Mouse (Mus musculus): Measurements from ENCODE around the gene Wdr4. TPM values are rescaled to one million over a fixed set of nuclear protein-coding genes. Genes with fewer than 3 reads are reported as not detected.
"Not testable (repeated sequence)": the region's sequence is repeated elsewhere in the genome, so short reads cannot be mapped to it uniquely, and the experiment has no call there.

Gene Wdr4
- polyA plus RNA-seq, 1 experiment: 28.3 TPM

DNA sequence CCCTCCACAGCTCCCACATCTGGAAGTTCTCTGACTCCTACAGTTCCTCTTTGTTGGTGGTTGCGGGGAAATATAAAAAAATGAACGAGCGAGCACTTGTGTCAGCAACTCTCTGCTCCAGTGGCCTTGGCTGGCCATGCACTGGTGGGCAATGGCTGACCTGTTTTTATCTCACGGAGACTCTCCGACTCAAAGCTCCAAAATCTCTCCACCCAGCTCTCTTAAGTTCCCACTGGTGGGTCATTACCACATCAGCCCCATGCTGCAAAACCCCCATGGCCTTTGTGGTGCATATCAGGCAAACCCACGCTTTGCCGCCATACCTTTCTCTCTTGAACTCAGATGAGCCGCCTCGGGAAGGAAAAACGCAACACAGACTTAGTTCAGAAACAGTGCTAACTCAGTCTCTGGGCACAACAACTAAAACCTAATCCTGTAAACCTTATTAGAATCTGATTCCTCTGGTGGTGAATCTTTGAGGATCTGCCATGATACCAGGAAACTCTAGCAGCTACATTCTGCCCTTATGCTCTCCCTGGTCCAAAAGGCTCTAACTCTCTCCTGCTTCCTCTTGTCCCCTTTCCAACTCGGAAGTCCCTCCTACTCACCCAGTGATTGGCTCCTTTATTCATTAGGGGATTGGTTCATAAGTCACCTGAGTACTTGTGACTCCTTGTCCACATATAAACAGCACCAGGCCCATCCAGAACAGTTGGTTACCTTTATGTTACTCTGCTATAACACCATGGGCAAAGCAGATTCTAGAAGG lies 39.4 kb upstream of the Wdr4 start:
- no peaks in the 10 kb centered on the region for H3K27me3 ChIP-seq (replicated peaks; ENCODE audit: control insufficient read depth, insufficient read depth, low read length)
- H3K36me3 ChIP-seq (ENCODE audit: control insufficient read depth, insufficient read depth, low read length): no peaks in the 10 kb centered on the region
- H3K27ac ChIP-seq (ENCODE audit: insufficient read depth, low read depth, low read length): no peak overlapping the region
- H3K4me1 ChIP-seq (ENCODE audit: control insufficient read depth, insufficient read depth, low read length): peaks cover 5% of the 10 kb centered on the region
- 70% methylated on average over 11 of the region's 11 CpGs for WGBS
- no peak overlapping the region for H3K4me3 ChIP-seq (ENCODE audit: insufficient read depth, low read depth, low read length)
- DNase-seq: no peak
- no peak for TF ChIP-seq POLR2A (IDR thresholded peaks at IDR 0.05; ENCODE audit: low read depth, low read length)
- no peak for TF ChIP-seq CTCF (conservative IDR thresholded peaks at IDR 0.05; ENCODE audit: insufficient read depth, insufficient read length, low read depth, low read length)

DNA sequence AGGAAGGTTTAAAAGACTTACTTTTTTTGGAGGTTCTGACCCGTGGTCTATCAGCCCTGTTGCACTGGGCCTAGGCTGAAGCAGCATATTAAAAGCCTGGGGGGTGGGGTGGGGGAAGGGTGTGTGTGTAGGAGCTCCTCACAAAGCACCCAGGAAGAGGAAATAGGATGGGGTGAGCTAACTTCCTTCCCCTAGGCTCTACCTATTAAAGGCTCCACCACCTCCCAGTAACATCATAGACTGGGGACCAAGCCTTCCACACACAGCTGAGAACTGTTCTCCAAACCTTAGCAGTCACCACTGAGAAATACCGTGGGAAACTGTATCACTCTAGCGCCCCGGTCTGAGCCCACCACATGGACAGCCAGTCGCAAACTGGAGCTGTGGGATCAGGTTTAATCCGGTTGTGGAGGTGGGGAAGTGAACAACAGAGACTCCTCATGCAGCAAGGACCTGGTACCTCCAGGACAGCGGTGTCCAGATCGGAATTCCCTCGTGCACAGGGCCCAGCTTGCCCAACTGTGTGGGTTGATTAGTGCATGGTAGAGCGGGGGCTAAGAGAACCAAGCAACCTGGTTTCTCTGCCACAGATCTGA lies 38.3 kb upstream of the Wdr4 start:
- Histone ChIP-seq H3K36me3 (ENCODE audit: control insufficient read depth, insufficient read depth, low read length) (no peaks in the 10 kb centered on the region), H3K27me3 (replicated peaks; ENCODE audit: control insufficient read depth, insufficient read depth, low read length) (no peaks in the 10 kb centered on the region), H3K4me3 (ENCODE audit: insufficient read depth, low read depth, low read length) (peak overlapping the region; percentile 44; the same call in 1 of the 2 replicates), H3K4me1 (ENCODE audit: control insufficient read depth, insufficient read depth, low read length) (no peaks in the 10 kb centered on the region), H3K27ac (ENCODE audit: insufficient read depth, low read depth, low read length) (no peak overlapping the region)
- no peak for DNase-seq
- 65% methylated on average over 10 of the region's 10 CpGs for WGBS
- TF ChIP-seq POLR2A (IDR thresholded peaks at IDR 0.05; ENCODE audit: low read depth, low read length): no peak
- TF ChIP-seq CTCF (conservative IDR thresholded peaks at IDR 0.05; ENCODE audit: insufficient read depth, insufficient read length, low read depth, low read length): no peak

DNA sequence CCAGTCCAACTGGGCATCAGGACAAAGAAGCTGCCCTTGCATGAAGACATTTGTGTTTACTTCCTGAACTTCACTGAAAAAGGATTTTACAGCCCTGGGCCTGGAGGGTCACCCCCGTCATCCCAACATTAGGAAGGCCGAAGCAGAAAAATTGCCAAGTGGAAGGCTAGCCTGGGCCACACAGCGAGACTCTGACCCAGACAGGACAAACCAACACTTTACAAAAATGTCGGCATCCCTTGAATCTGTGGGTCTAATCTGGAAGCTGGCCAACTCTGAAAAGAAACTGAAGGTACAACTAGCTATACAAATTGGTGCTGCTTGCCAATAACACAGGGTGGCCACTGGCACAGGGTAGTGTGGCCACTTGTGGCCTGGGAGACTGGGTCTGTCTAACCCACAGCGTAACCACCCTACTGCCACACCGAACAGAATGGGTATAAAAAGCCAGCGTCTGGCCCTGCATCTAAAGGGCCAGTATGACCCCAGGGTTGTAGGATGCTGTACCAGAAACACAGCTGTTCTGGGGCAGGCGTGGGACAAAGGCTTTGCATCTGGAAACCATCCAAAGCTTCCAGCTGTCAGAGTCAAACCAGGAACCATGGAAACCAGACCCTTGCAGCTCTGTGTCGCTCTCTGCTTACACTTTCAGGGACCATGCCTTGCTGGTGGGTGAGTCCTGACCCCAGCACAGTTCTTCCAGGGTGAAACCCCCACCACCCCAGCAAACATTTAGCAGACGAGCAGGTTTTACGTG lies 37.5 kb upstream of the Wdr4 start:
- TF ChIP-seq CTCF (conservative IDR thresholded peaks at IDR 0.05; ENCODE audit: insufficient read depth, insufficient read length, low read depth, low read length) (no peak), POLR2A (IDR thresholded peaks at IDR 0.05; ENCODE audit: low read depth, low read length) (no peak)
- Histone ChIP-seq H3K4me3 (ENCODE audit: insufficient read depth, low read depth, low read length) (peak overlapping the region; percentile 44; the same call in 1 of the 2 replicates), H3K4me1 (ENCODE audit: control insufficient read depth, insufficient read depth, low read length) (no peaks in the 10 kb centered on the region), H3K27me3 (replicated peaks; ENCODE audit: control insufficient read depth, insufficient read depth, low read length) (no peaks in the 10 kb centered on the region), H3K27ac (ENCODE audit: insufficient read depth, low read depth, low read length) (no peak overlapping the region), H3K36me3 (ENCODE audit: control insufficient read depth, insufficient read depth, low read length) (no peaks in the 10 kb centered on the region)
- 63% methylated on average over 11 of the region's 11 CpGs for WGBS
- DNase-seq: peak; percentile 44

DNA sequence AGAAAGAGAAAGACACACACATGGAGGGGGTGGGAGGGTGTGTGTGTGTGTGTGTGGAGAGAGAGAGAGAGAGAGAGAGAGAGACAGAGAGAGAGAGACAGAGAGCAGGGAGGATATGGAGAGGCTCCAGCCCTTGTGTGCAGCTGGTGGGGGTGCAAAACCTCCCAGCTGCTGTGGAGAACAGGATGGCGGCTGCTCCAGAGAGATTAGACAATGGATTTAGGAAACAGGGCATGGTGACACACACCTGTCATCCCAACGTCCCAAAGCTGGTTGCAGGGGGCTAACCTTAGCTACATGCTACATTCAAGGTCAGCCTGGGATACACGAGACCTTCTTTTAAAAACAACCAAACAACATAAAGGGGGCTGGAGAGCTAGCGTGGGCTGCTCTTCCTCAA lies 36.5 kb upstream of the Wdr4 start:
- no peak for DNase-seq
- no peaks in the 10 kb centered on the region for H3K4me1 ChIP-seq (ENCODE audit: control insufficient read depth, insufficient read depth, low read length)
- H3K36me3 ChIP-seq (ENCODE audit: control insufficient read depth, insufficient read depth, low read length): no peaks in the 10 kb centered on the region
- TF ChIP-seq CTCF (conservative IDR thresholded peaks at IDR 0.05; ENCODE audit: insufficient read depth, insufficient read length, low read depth, low read length) (no peak), POLR2A (IDR thresholded peaks at IDR 0.05; ENCODE audit: low read depth, low read length) (no peak)
- no peaks in the 10 kb centered on the region for H3K27me3 ChIP-seq (replicated peaks; ENCODE audit: control insufficient read depth, insufficient read depth, low read length)
- H3K27ac ChIP-seq (ENCODE audit: insufficient read depth, low read depth, low read length): no peak overlapping the region
- no peak overlapping the region for H3K4me3 ChIP-seq (ENCODE audit: insufficient read depth, low read depth, low read length)
- 82% methylated on average over 4 of the region's 4 CpGs for WGBS

DNA sequence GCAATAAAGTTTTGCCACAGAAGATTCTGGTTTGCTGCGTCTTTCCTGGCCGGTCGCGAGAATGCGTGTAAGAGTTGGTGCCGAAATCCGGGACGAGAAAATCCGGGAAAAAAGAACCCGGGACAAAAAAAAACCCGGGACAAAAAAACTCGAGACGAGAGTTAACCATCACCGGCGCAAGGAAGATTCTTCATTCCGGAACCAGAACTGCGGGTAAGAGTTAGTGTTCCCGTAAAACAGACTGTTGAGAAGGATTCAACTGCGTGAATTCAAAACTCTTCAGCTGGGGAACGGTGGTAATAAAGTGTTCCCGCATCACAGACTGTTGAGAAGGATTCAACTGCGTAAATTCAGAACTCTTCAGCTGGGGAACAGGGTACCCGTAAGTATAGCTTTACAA lies 32.8 kb upstream of the Wdr4 start:
- H3K36me3 ChIP-seq (ENCODE audit: control insufficient read depth, insufficient read depth, low read length): not testable (repeated sequence)
- 95% methylated on average over 23 of the region's 23 CpGs for WGBS

DNA sequence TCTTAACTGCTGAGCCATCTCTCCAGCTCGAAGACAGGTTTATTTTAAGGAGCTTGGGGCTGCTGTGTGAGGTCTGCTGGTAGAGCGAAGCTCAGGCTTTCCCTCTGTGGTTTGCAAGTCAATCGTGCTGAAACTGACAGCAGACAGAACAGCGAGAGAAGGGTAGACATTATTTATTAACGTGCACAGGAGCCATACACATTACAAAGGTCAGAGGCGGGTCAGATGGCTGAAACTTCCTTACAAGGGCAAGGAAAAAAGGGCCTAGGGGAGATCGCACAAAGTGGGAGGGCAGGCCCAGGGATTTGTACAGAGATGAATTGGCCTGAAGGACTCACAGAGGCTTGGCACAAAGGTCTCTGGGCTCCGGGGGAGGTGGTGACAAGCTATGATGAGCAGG lies 29.6 kb upstream of the Wdr4 start:
- Histone ChIP-seq H3K4me3 (ENCODE audit: insufficient read depth, low read depth, low read length) (no peak overlapping the region), H3K27me3 (replicated peaks; ENCODE audit: control insufficient read depth, insufficient read depth, low read length) (no peaks in the 10 kb centered on the region), H3K27ac (ENCODE audit: insufficient read depth, low read depth, low read length) (peak overlapping the region; percentile 26; the same call in 1 of the 2 replicates), H3K36me3 (ENCODE audit: control insufficient read depth, insufficient read depth, low read length) (no peaks in the 10 kb centered on the region), H3K4me1 (ENCODE audit: control insufficient read depth, insufficient read depth, low read length) (peaks cover 2% of the 10 kb centered on the region; the same call in 1 of the 2 replicates)
- DNase-seq: peak; percentile 53
- no peak for TF ChIP-seq CTCF (conservative IDR thresholded peaks at IDR 0.05; ENCODE audit: insufficient read depth, insufficient read length, low read depth, low read length)
- no peak for TF ChIP-seq POLR2A (IDR thresholded peaks at IDR 0.05; ENCODE audit: low read depth, low read length)
- 34% methylated on average over 8 of the region's 8 CpGs for WGBS

More for the DNA sequence above, 32.8 kb upstream of the Wdr4 start:
- DNase-seq; H3K4me1 ChIP-seq (ENCODE audit: control insufficient read depth, insufficient read depth, low read length); H3K4me3 ChIP-seq (ENCODE audit: insufficient read depth, low read depth, low read length); H3K27me3 ChIP-seq (replicated peaks; ENCODE audit: control insufficient read depth, insufficient read depth, low read length); H3K27ac ChIP-seq (ENCODE audit: insufficient read depth, low read depth, low read length): not testable (repeated sequence)

DNA sequence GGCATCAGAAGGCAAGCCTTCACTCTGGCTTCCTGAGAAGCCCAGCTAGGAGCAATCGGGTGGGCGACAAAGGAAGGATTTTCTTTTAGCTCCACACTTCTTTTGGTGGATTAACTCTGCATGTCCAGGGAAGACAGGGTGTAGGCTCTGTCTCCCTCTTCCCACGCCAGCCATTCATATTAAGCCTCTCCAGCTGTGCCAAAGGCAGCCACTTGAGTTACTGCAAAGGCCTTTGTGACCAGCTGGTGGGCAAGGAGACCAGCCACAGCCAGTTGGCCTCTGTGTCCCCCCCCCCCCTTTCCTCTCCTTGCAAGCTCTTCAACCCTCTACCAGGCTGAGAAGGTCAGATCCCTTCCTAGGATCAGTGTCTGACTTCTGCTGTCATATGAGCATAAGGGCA lies 28.2 kb upstream of the Wdr4 start:
- H3K36me3 ChIP-seq (ENCODE audit: control insufficient read depth, insufficient read depth, low read length): no peaks in the 10 kb centered on the region
- H3K27me3 ChIP-seq (replicated peaks; ENCODE audit: control insufficient read depth, insufficient read depth, low read length): no peaks in the 10 kb centered on the region
- WGBS: 83% methylated on average over 3 of the region's 3 CpGs
- H3K27ac ChIP-seq (ENCODE audit: insufficient read depth, low read depth, low read length): no peak overlapping the region
- H3K4me3 ChIP-seq (ENCODE audit: insufficient read depth, low read depth, low read length): no peak overlapping the region
- TF ChIP-seq CTCF (conservative IDR thresholded peaks at IDR 0.05; ENCODE audit: insufficient read depth, insufficient read length, low read depth, low read length) (no peak), POLR2A (IDR thresholded peaks at IDR 0.05; ENCODE audit: low read depth, low read length) (no peak)
- peaks cover 2% of the 10 kb centered on the region; the same call in 1 of the 2 replicates for H3K4me1 ChIP-seq (ENCODE audit: control insufficient read depth, insufficient read depth, low read length)
- no peak for DNase-seq

All from kidney, adult 2 months (tissue).